Mouse (Mus musculus): ENCODE measurements at regions not wholly inside any gene's neighbourhood (a gene's known extent, or its start where the extent isn't known, plus 50 kb on each side); places are given as distances from the start of the nearest gene placed in this dataset.

- DNase-seq (ENCODE audit: low spot score) = peak; percentile 21
Measured at GRCm38 (mm10) chr4:73111311-73111710, 258.9 kb upstream of the Aldoart1 start.

Data from lung, postnatal 25 days (tissue).